31 mouse cellular contexts compared by ENCODE assay signal in the genomic region with DNA sequence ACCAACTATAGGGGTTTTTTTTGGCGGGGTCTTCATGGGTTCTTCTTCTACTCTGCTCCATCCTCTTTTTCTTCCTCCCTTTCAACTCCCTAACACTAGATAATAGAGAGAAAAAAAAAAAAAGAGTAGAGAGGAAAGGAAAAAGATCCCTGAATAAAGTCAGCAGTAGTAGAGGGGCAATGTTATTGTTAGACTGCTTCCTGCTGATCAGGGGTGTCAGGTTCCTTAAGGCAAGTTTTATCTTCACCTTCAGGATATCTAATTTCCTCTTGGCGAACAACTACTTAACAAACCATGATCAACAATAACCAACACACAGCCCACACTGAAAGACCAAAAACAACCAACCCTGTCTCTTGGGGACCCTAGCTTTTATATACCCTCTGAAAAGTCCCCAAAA. TPM values are rescaled to one million over a fixed set of nuclear protein-coding genes. Genes with fewer than 3 reads are reported as not detected.
DNase-seq lines count a peak whose midpoint lies in the region; ATAC-seq and TF ChIP-seq lines count a peak whose summit lies in the region.
"Had no signal": no experiment of that assay in that cellular context is flagged by ENCODE, and none has a peak within 500 bp of the region (broad histone marks: within the 10 kb centered on the region; RNA-seq: fewer than 3 reads in every experiment).

No protein-coding gene starts in this region.

- no peak overlapping the region for H3K4me3 ChIP-seq in heart, embryonic 12.5 days
- peak overlapping the region; percentile 65 for H3K4me3 ChIP-seq in megakaryocyte, embryonic 14.5 days (replicated peaks)
- H3K4me3 ChIP-seq in MEL (ENCODE audit: control insufficient read depth in 1 of 2, insufficient read depth in 1 of 2, low read depth in 2 of 2, low read length in 2 of 2): no peak overlapping the region
- no peak overlapping the region for H3K4me3 ChIP-seq in intestine, embryonic 15.5 days (replicated peaks)
- H3K4me3 ChIP-seq in forebrain, embryonic 16.5 days (replicated peaks; ENCODE audit: low read length): no peak overlapping the region
- H3K4me3 ChIP-seq: embryonic facial prominence, embryonic 13.5 days; embryonic facial prominence, embryonic 15.5 days; erythroblast, embryonic 14.5 days; forebrain, embryonic 10.5 days; forebrain, embryonic 12.5 days had no signal

- 36% methylated on average over 2 of the region's 2 CpGs for WGBS in heart, embryonic 12.5 days
- WGBS in intestine, embryonic 15.5 days: 75% methylated on average over 2 of the region's 2 CpGs
- 93% methylated on average over 2 of the region's 2 CpGs for WGBS in forebrain, embryonic 16.5 days

- 0 out of 2 replicates have a peak overlapping the region, but pooled peaks have one; percentile 33 for H3K27ac ChIP-seq in heart, embryonic 12.5 days (ENCODE audit: poor library complexity, severe bottlenecking)
- no peak overlapping the region for H3K27ac ChIP-seq in MEL (ENCODE audit: control insufficient read depth, low read depth, low read length)
- H3K27ac ChIP-seq in intestine, embryonic 15.5 days: no peak overlapping the region
- H3K27ac ChIP-seq in forebrain, embryonic 16.5 days (ENCODE audit: low read length): no peak overlapping the region
- H3K27ac ChIP-seq: embryonic facial prominence, embryonic 13.5 days; embryonic facial prominence, embryonic 15.5 days; forebrain, embryonic 10.5 days; forebrain, embryonic 12.5 days had no signal

- H3K27me3 ChIP-seq in heart, embryonic 12.5 days (replicated peaks): no peaks in the 10 kb centered on the region
- H3K27me3 ChIP-seq in megakaryocyte, embryonic 14.5 days (replicated peaks): no peaks in the 10 kb centered on the region
- no peaks in the 10 kb centered on the region for H3K27me3 ChIP-seq in MEL (ENCODE audit: control insufficient read depth in 1 of 2, insufficient read depth in 2 of 2, low read length in 2 of 2)
- no peaks in the 10 kb centered on the region for H3K27me3 ChIP-seq in intestine, embryonic 15.5 days (replicated peaks)
- no peaks in the 10 kb centered on the region for H3K27me3 ChIP-seq in forebrain, embryonic 16.5 days (replicated peaks; ENCODE audit: control insufficient read depth, insufficient read depth, low read length)
- H3K27me3 ChIP-seq: CH12.LX; embryonic facial prominence, embryonic 13.5 days; embryonic facial prominence, embryonic 15.5 days; forebrain, embryonic 12.5 days; Patski had no signal

- no peak overlapping the region for H3K4me2 ChIP-seq in heart, embryonic 12.5 days
- H3K4me2 ChIP-seq in intestine, embryonic 15.5 days (replicated peaks): no peak overlapping the region
- no peak overlapping the region for H3K4me2 ChIP-seq in forebrain, embryonic 16.5 days (ENCODE audit: low read length)
- H3K4me2 ChIP-seq: embryonic facial prominence, embryonic 13.5 days; embryonic facial prominence, embryonic 15.5 days; forebrain, embryonic 12.5 days had no signal

- TF ChIP-seq RAD21 in MEL (IDR thresholded peaks at IDR 0.05; ENCODE audit: low read depth, low read length): no peak

- H3K9me3 ChIP-seq in heart, embryonic 12.5 days (replicated peaks): no peaks in the 10 kb centered on the region
- H3K9me3 ChIP-seq in megakaryocyte, embryonic 14.5 days: no peaks in the 10 kb centered on the region
- H3K9me3 ChIP-seq in MEL (replicated peaks; ENCODE audit: insufficient read depth, low read length): no peaks in the 10 kb centered on the region
- no peaks in the 10 kb centered on the region for H3K9me3 ChIP-seq in intestine, embryonic 15.5 days
- no peaks in the 10 kb centered on the region for H3K9me3 ChIP-seq in forebrain, embryonic 16.5 days (ENCODE audit: control insufficient read depth, low read length)
- H3K9me3 ChIP-seq: embryonic facial prominence, embryonic 15.5 days; forebrain, embryonic 12.5 days; G1E had no signal

- peak; percentile 78 to 88 for TF ChIP-seq EP300 in MEL (IDR thresholded peaks at IDR 0.05; ENCODE audit: low read depth in 1 of 2, low read length in 2 of 2)

- no peak for DNase-seq in heart, postnatal 25 days (ENCODE audit: low spot score)
- peak; percentile 63 for DNase-seq in MEL (ENCODE audit: low read depth, low spot score)
- DNase-seq: adrenal gland, adult 2 months; adrenal gland, postnatal 10 days; adrenal gland, postnatal 25 days; B cell, adult 2 months; cerebellum, adult 11 months; cerebellum, adult 18-20 months; cerebellum, adult 8-10 months; cerebellum, adult 9-11 months; cerebellum, postnatal 14 days; cerebellum, postnatal 36 days; embryo, embryonic 11 days; forebrain, postnatal 0 days had no signal

- ATAC-seq in heart, embryonic 12.5 days (ENCODE audit: insufficient number of reproducible peaks, low FRiP score): no peak
- no peak for ATAC-seq in megakaryocyte, adult 5-6 weeks (ENCODE audit: poor library complexity, severe bottlenecking)
- ATAC-seq in megakaryocyte-erythroid progenitor cell, adult 5-6 weeks (replicated peaks; ENCODE audit: low FRiP score, low TSS enrichment, poor library complexity, severe bottlenecking): 0 out of 2 replicates have a peak, but pooled peaks have one; percentile 34
- no peak for ATAC-seq in intestine, embryonic 15.5 days
- no peak for ATAC-seq in forebrain, embryonic 16.5 days
- ATAC-seq: activated CD4-positive, CD25-positive, alpha-beta regulatory T cell, adult 4 months; CD4-positive, CD25-positive, alpha-beta regulatory T cell, adult 4 months; forebrain, embryonic 14.5 days; forebrain, postnatal 0 days; Patski had no signal

- intact Hi-C loops in heart, postnatal 25 days (cut with DNase I): no loop called here

- no peak overlapping the region for H3K9ac ChIP-seq in heart, embryonic 12.5 days
- no peak overlapping the region for H3K9ac ChIP-seq in MEL (ENCODE audit: control insufficient read depth, low read depth, low read length, poor library complexity, severe bottlenecking)
- no peak overlapping the region for H3K9ac ChIP-seq in intestine, embryonic 15.5 days
- H3K9ac ChIP-seq in forebrain, embryonic 16.5 days (replicated peaks; ENCODE audit: low read depth, low read length): no peak overlapping the region
- H3K9ac ChIP-seq: embryonic facial prominence, embryonic 13.5 days; embryonic facial prominence, embryonic 15.5 days; forebrain, embryonic 12.5 days; forebrain, postnatal 0 days had no signal

- H3K4me1 ChIP-seq in heart, embryonic 12.5 days (replicated peaks): 0 out of 2 replicates have a peak, but pooled peaks cover 8% of the 10 kb centered on the region
- H3K4me1 ChIP-seq in megakaryocyte, embryonic 14.5 days: peaks cover 66% of the 10 kb centered on the region
- peaks cover 12 to 13% of the 10 kb centered on the region in 2 experiments for H3K4me1 ChIP-seq in MEL (ENCODE audit: control insufficient read depth in 1 of 2, insufficient read depth in 2 of 2, low read length in 2 of 2)
- H3K4me1 ChIP-seq in intestine, embryonic 15.5 days (replicated peaks): 0 out of 2 replicates have a peak, but pooled peaks cover 2% of the 10 kb centered on the region
- H3K4me1 ChIP-seq in forebrain, embryonic 16.5 days (replicated peaks; ENCODE audit: control insufficient read depth, insufficient read depth, low read length): no peaks in the 10 kb centered on the region
- H3K4me1 ChIP-seq: embryonic facial prominence, embryonic 15.5 days; forebrain, embryonic 10.5 days; forebrain, embryonic 12.5 days had no signal

- no peak for TF ChIP-seq CTCF in MEL (IDR thresholded peaks at IDR 0.05 in 2 of 3, conservative IDR thresholded peaks at IDR 0.05 in 1 of 3; ENCODE audit: control insufficient read depth in 1 of 3, insufficient read depth in 1 of 3, low read depth in 2 of 3, low read length in 3 of 3, poor library complexity in 1 of 3, severe bottlenecking in 1 of 3)

- peaks cover 2% of the 10 kb centered on the region; the same call in 1 of the 2 replicates for H3K79me2 ChIP-seq in MEL (ENCODE audit: control insufficient read depth, insufficient read depth, low read length, poor library complexity)

- H3K36me3 ChIP-seq in heart, embryonic 12.5 days: no peaks in the 10 kb centered on the region
- peaks cover 26% of the 10 kb centered on the region for H3K36me3 ChIP-seq in megakaryocyte, embryonic 14.5 days (replicated peaks; ENCODE audit: low read length)
- H3K36me3 ChIP-seq in MEL (ENCODE audit: control insufficient read depth in 1 of 2, insufficient read depth in 2 of 2, low read length in 2 of 2): peaks cover 0 to 17% of the 10 kb centered on the region in 2 experiments; a peak in 2 of 4 replicates
- H3K36me3 ChIP-seq in intestine, embryonic 15.5 days: no peaks in the 10 kb centered on the region
- no peaks in the 10 kb centered on the region for H3K36me3 ChIP-seq in forebrain, embryonic 16.5 days (ENCODE audit: control insufficient read depth, insufficient read depth)
- H3K36me3 ChIP-seq: embryonic facial prominence, embryonic 13.5 days; embryonic facial prominence, embryonic 15.5 days; forebrain, embryonic 12.5 days had no signal

- no peak for TF ChIP-seq POLR2A in MEL (IDR thresholded peaks at IDR 0.05; ENCODE audit: control insufficient read depth in 1 of 2, insufficient read depth in 1 of 2, low read depth in 1 of 2, low read length in 2 of 2, poor library complexity in 1 of 2)

TF ChIP-seq in MEL, 35 proteins besides CTCF, POLR2A, EP300 and RAD21:
- TF ChIP-seq TAL1 (IDR thresholded peaks at IDR 0.05; ENCODE audit: low read length) (peak; percentile 52), GATA1 (IDR thresholded peaks at IDR 0.05; ENCODE audit: low read depth, low read length) (peak; percentile 87), MAFK (IDR thresholded peaks at IDR 0.05; ENCODE audit: borderline replicate concordance, low read depth, low read length) (0 out of 2 replicates have a peak, but pooled peaks have one; percentile 16), NRF1 (IDR thresholded peaks at IDR 0.05; ENCODE audit: insufficient read depth, low read depth, low read length, poor library complexity, severe bottlenecking) (no peak), ZNF384 (IDR thresholded peaks at IDR 0.05; ENCODE audit: low read depth, low read length) (peak; percentile 84), TCF12 (IDR thresholded peaks at IDR 0.05; ENCODE audit: low read depth, low read length) (peak; percentile 64)

RNA-seq across cellular contexts. Expression of gene Peli1, which starts 31.3 kb away (rescaled TPM):
- polyA plus RNA-seq in heart, embryonic 12.5 days (2016; fragmentation: Nextera tagmentation; extraction: Ambion mirVana): 31.0 and 32.1 TPM in 2 replicates
- 10 to 100 TPM; 12.4 to 16.0 TPM for total RNA-seq in heart, postnatal 25 days (2021)
- 13.1 and 45.7 TPM in 2 replicates for polyA plus RNA-seq in megakaryocyte, embryonic 14.5 days (2012; ENCODE audit: insufficient read depth, low replicate concordance)
- 48.8 and 50.4 TPM in 2 replicates for total RNA-seq in megakaryocyte, adult 5-6 weeks (2015)
- total RNA-seq in megakaryocyte, adult 5-6 weeks (2017): 29.0 and 40.9 TPM in 2 replicates
- 7.5 and 7.9 TPM in 2 replicates for total RNA-seq in MEL (2012; rRNA removed)
- 10 to 100 TPM in 1 of 2 experiments, not detected in 1; 11.6 TPM for polyA plus RNA-seq in MEL (2012; ENCODE audit: insufficient read depth in 1 of 2, insufficient read length in 2 of 2, low read depth in 1 of 2, low replicate concordance in 2 of 2, missing spikeins in 1 of 2)
- total RNA-seq in megakaryocyte-erythroid progenitor cell, adult 5-6 weeks (2014; fragmentation: Nextera tagmentation): 12.7 and 15.2 TPM in 2 replicates
- 13.1 and 18.8 TPM in 2 replicates for total RNA-seq in megakaryocyte-erythroid progenitor cell, adult 5-6 weeks (2017)
- 33.8 and 35.8 TPM in 2 replicates for polyA plus RNA-seq in intestine, embryonic 15.5 days (2015; fragmentation: Nextera tagmentation; extraction: Ambion mirVana)
- 114 and 128 TPM in 2 replicates for polyA plus RNA-seq in forebrain, embryonic 16.5 days (2015; fragmentation: Nextera tagmentation; extraction: Ambion mirVana)
